Mouse (Mus musculus) macrophage (primary cell): ENCODE data around the gene Paqr9. TPM values are rescaled to one million over a fixed set of nuclear protein-coding genes. Genes with fewer than 3 reads are reported as not detected.

Source experiments
- H3K27ac ChIP-seq: fragments of 350-480 bp; formaldehyde crosslinking; 2 replicates; pipeline ENCODE4 v1.9.0; 2021
- H3K36me3 ChIP-seq: fragments of 350-480 bp; formaldehyde crosslinking; 2 replicates; pipeline ENCODE4 v1.9.0; 2021; ENCODE audit errors: inconsistent target
- H3K4me3 ChIP-seq: fragments of 350-480 bp; formaldehyde crosslinking; 2 replicates; pipeline ENCODE4 v1.9.0; 2021; ENCODE audit errors: inconsistent target
- H3K79me2 ChIP-seq: fragments of 350-480 bp; formaldehyde crosslinking; 2 replicates; pipeline ENCODE4 v1.9.0; 2021; ENCODE audit errors: inconsistent target
- WGBS: methylation state at CpG from one replicate; pipeline ENCODE4 v1.1.7; 2026; ENCODE audit warnings: inconsistent platforms; ENCODE audit not compliant: missing documents; 5-methylcytosine and 5-hydroxymethylcytosine counted together
- polyA plus RNA-seq: library from polyadenylated mRNA; stranded (reverse); fragments of 250-400 nt; gene quantifications from 3 replicates; pipeline ENCODE4 v1.2.4, GENCODE M21; 2018; ENCODE audit warnings: inconsistent platforms

Gene Paqr9
- polyA plus RNA-seq, 1 experiment from 2014 or later, result 0.53 TPM

GRCm38 (mm10) chr9:95555233-95555740 is 4.2 kb upstream of the Paqr9 start:
- 87% methylated on average over 5 of the region's 5 CpGs for WGBS

DNA sequence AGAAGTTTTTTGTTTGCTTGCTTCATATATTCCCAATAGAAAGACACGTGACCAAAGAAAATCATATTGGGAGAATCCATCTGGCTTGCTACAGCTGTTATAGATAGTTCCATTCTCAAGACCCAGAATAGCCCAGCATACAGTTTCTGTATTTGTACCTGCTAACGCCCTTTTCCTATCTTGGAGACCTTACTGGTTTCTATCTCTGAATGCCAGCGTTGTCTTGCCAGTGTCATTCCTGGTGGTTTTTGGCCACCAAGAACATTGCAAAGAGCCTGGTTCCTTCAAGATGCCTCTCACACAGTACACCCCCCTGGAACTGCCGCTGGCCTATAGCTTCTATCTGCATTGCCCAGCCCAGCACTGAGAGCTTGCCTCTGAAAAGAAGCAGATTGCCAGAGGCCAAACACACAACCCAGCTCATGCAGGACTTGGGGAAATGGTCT is 3.4 kb upstream of the Paqr9 start:
- H3K4me3 ChIP-seq, result no peak overlapping the region
- no peak overlapping the region for H3K27ac ChIP-seq
- no peaks in the 10 kb centered on the region for H3K36me3 ChIP-seq
- 94% methylated on average over 4 of the region's 4 CpGs for WGBS
- no peaks in the 10 kb centered on the region for H3K79me2 ChIP-seq

More at GRCm38 (mm10) chr9:95555233-95555740, 4.2 kb upstream of the Paqr9 start:
- Histone ChIP-seq H3K27ac (no peak overlapping the region), H3K79me2 (no peaks in the 10 kb centered on the region), H3K36me3 (no peaks in the 10 kb centered on the region), H3K4me3 (no peak overlapping the region)

DNA sequence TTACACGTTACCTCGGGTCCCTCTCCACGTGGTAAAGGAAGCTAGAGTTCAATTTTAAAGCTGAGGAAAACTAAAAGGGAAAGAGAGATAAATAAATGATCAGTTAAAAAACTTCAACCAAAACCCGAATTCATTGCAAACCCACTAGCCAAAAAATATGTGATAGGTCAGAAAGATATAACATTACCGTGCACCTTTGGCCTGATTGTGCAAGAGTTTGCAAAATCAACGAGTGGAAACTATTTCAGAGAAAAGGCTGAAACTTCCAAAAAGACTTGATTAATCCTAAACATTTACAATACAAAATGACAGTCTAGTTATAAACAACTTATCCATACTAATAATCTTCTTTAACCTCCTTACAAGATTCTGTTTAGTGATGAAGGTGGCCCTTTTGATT is 1.7 kb upstream of the Paqr9 start:
- no peaks in the 10 kb centered on the region for H3K79me2 ChIP-seq
- no peaks in the 10 kb centered on the region for H3K36me3 ChIP-seq
- WGBS, result 48% methylated on average over 6 of the region's 6 CpGs
- no peak overlapping the region for H3K4me3 ChIP-seq
- no peak overlapping the region for H3K27ac ChIP-seq

DNA sequence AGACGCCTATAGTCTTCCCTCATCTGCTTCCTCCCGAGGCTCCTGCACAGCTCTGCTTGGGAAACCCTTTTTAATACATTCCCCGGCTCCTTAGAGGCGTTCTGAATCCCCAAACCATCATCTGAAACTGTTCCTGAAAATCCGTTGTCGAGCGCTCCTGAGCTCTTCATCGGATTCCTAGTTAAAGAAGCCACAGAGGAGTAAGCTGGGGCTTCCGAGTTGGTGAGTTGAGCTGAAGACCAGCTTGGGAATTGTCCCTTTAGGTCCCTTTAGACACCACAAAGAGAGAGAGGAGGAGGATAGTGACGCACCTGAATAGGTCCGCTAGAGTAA is 765 bp upstream of the Paqr9 start:
- Histone ChIP-seq H3K27ac (no peak overlapping the region), H3K4me3 (no peak overlapping the region), H3K36me3 (no peaks in the 10 kb centered on the region), H3K79me2 (no peaks in the 10 kb centered on the region)
- 29% methylated on average over 11 of the region's 11 CpGs for WGBS

DNA sequence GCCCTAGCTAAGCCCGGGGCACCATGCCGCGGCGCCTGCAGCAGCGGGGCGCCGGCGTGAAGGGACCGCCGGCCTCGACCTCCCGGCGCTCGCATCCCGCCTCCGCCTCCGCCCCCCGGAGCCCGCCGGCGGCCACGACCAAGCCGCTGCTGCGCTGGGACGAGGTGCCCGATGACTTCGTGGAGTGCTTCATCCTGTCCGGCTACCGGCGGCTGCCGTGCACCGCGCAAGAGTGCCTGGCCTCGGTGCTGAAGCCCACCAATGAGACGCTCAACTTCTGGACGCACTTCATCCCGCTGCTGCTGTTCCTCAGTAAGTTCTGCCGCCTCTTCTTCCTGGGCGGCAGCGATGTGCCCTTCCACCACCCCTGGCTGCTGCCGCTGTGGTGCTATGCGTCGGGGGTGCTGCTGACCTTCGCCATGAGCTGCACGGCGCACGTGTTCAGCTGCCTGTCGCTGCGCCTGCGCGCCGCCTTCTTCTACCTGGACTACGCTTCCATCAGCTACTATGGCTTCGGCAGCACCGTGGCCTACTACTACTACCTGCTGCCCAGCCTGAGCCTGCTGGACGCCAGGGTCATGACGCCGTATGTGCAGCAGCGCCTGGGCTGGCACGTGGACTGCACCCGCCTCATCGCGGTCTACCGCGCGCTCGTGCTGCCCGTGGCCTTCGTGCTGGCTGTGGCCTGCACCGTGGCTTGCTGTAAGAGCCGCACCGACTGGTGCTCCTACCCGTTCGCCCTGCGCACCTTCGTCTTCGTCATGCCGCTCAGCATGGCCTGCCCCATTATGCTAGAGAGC is 679 bp downstream of the Paqr9 start:
- WGBS, result 16% methylated on average over 66 of the region's 78 CpGs
- Histone ChIP-seq H3K4me3 (no peak overlapping the region), H3K79me2 (no peaks in the 10 kb centered on the region), H3K27ac (no peak overlapping the region), H3K36me3 (no peaks in the 10 kb centered on the region)

GRCm38 (mm10) chr9:95564047-95564446 is 4.6 kb downstream of the Paqr9 start:
- no peak overlapping the region for H3K4me3 ChIP-seq
- 75% methylated on average over 4 of the region's 4 CpGs for WGBS
- H3K36me3 ChIP-seq, result no peaks in the 10 kb centered on the region
- no peaks in the 10 kb centered on the region for H3K79me2 ChIP-seq
- no peak overlapping the region for H3K27ac ChIP-seq

DNA sequence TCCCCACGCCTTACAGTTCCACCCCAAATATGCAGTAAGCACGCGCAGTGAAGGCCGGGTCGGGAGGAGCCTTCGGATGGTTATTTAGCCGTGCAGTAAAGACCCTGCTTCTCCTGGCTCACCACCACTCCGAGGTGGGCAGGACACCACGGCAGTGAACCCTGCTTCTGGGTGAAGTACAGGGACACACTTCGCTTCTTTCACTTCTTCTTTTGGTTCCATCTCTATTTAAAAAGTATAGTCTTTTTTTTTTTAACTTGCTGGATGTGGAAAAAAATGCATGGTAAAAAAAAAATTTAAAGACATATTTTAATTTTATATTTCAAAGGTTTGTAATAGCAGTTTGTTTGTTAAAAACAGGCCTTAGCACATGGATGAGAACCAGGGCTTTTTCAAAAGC is 6.9 kb downstream of the Paqr9 start:
- no peaks in the 10 kb centered on the region for H3K79me2 ChIP-seq
- H3K27ac ChIP-seq, result no peak overlapping the region
- no peak overlapping the region for H3K4me3 ChIP-seq
- 59% methylated on average over 10 of the region's 10 CpGs for WGBS
- no peaks in the 10 kb centered on the region for H3K36me3 ChIP-seq

GRCm38 (mm10) chr9:95566931-95567330 is 7.5 kb downstream of the Paqr9 start:
- Histone ChIP-seq H3K36me3 (no peaks in the 10 kb centered on the region), H3K27ac (no peak overlapping the region), H3K79me2 (no peaks in the 10 kb centered on the region), H3K4me3 (no peak overlapping the region)
- WGBS, result 78% methylated on average over 5 of the region's 5 CpGs

GRCm38 (mm10) chr9:95569249-95569648 is 9.8 kb downstream of the Paqr9 start:
- Histone ChIP-seq H3K79me2 (no peaks in the 10 kb centered on the region), H3K4me3 (no peak overlapping the region), H3K27ac (no peak overlapping the region), H3K36me3 (no peaks in the 10 kb centered on the region)
- 87% methylated on average over 5 of the region's 5 CpGs for WGBS

GRCm38 (mm10) chr9:95569966-95570365 is 10.5 kb downstream of the Paqr9 start:
- 87% methylated on average over 4 of the region's 5 CpGs for WGBS
- Histone ChIP-seq H3K36me3 (no peaks in the 10 kb centered on the region), H3K27ac (no peak overlapping the region), H3K4me3 (no peak overlapping the region), H3K79me2 (no peaks in the 10 kb centered on the region)

- Histone ChIP-seq H3K4me3 (no peak overlapping the region), H3K79me2 (no peaks in the 10 kb centered on the region), H3K36me3 (no peaks in the 10 kb centered on the region), H3K27ac (no peak overlapping the region)
- WGBS, result 94% methylated on average over 4 of the region's 4 CpGs
Observed at GRCm38 (mm10) chr9:95570604-95571003, 11.1 kb downstream of the Paqr9 start.

DNA sequence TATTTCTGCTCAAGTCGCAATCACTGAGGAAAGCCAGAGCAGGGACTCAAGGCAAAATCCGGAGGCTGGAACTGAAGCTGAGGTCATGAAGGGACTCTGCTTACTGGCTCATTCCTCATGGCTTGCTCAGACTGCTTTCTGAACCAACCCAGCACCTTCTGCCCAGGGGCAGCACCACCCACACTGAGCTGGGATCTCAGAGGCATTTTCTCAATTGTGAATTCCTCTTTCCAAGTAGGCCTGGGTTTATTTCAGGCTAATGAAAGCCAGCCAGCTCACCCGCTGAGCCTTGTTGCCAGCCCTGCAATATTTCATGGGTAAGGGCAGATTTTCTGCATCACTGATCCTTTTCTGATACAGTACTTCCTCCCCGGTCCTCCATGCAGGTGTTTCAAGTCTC is 12.0 kb downstream of the Paqr9 start:
- no peaks in the 10 kb centered on the region for H3K79me2 ChIP-seq
- WGBS, result 95% methylated on average over 4 of the region's 4 CpGs
- H3K27ac ChIP-seq, result no peak overlapping the region
- no peaks in the 10 kb centered on the region for H3K36me3 ChIP-seq
- no peak overlapping the region for H3K4me3 ChIP-seq

GRCm38 (mm10) chr9:95572558-95572957 is 13.1 kb downstream of the Paqr9 start:
- H3K36me3 ChIP-seq, result no peaks in the 10 kb centered on the region
- no peaks in the 10 kb centered on the region for H3K79me2 ChIP-seq
- 64% methylated on average over 5 of the region's 5 CpGs for WGBS
- no peak overlapping the region for H3K4me3 ChIP-seq
- no peak overlapping the region for H3K27ac ChIP-seq

DNA sequence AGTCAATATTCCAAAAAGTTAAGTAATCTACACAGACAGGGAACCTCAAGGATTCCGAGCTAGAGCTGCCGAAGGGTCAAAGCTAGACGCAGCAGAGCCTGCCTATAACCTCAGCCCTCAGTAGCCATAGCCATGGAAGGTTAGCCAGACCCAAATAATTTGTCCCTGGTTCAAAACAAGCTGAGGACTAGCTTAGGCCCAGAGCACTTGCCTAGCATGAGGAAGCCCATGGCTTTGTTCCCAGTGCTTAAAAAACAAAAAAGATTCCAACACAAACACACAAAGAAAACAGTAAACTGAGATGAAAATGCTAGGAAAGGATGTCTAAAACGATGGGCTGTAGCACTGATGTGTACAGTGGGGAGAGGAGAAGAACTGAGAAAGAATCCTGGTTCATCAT is 14.7 kb downstream of the Paqr9 start:
- WGBS, result 81% methylated on average over 4 of the region's 4 CpGs
- no peaks in the 10 kb centered on the region for H3K36me3 ChIP-seq
- no peaks in the 10 kb centered on the region for H3K79me2 ChIP-seq
- no peak overlapping the region for H3K27ac ChIP-seq
- H3K4me3 ChIP-seq, result no peak overlapping the region

GRCm38 (mm10) chr9:95577502-95577901 is 18.0 kb downstream of the Paqr9 start:
- H3K4me3 ChIP-seq, result no peak overlapping the region
- H3K27ac ChIP-seq, result no peak overlapping the region
- H3K36me3 ChIP-seq, result no peaks in the 10 kb centered on the region
- 97% methylated on average over 6 of the region's 6 CpGs for WGBS
- no peaks in the 10 kb centered on the region for H3K79me2 ChIP-seq
